Mouse (Mus musculus) mouse embryonic stem cell (cell line): ENCODE data around the gene Zfp978.
"Not testable (repeated sequence)": the region's sequence is repeated elsewhere in the genome, so short reads cannot be mapped to it uniquely, and the experiment has no call there.

ENCODE experiments used
- in situ Hi-C, 2 experiments: fragments of 300-500 bp; cut with MboI; formaldehyde crosslinking; loops; 1 replicate in 1 of 2; 3 replicates in 1 of 2; pipeline ENCODE4 v1.14.3; 2019 to 2020; ENCODE audit warnings: low sequenced_read_pairs in 2 of 2, low pct_unique_long_range_greater_than_20kb in 1 of 2, mixed read lengths in 1 of 2; ENCODE audit not compliant: unreplicated experiment in 1 of 2

The Zfp978 gene

GRCm38 (mm10) chr4:147361003-147361402 is at the start of gene Zfp978:
Gene Zfp978, plus strand, starts transcription at chr4:147361303.
- in situ Hi-C loops: not testable (repeated sequence)

- in situ Hi-C loops: loop anchor here (25.0 kb wide), 2 partner anchors 177 to 1798 kb away; no protein-coding TSS in a partner anchor
Observed at GRCm38 (mm10) chr4:147335036-147335690, 25.9 kb upstream of the Zfp978 start.

GRCm38 (mm10) chr4:147335691-147336367 is 25.3 kb upstream of the Zfp978 start:
- in situ Hi-C loops: loop anchor here (25.0 kb wide), 2 partner anchors 176 to 1799 kb away; no protein-coding TSS in a partner anchor

- in situ Hi-C loops: loop anchor here (25.0 kb wide), 2 partner anchors 176 to 1799 kb away; no protein-coding TSS in a partner anchor
Observed at GRCm38 (mm10) chr4:147336368-147337195, 24.5 kb upstream of the Zfp978 start.

GRCm38 (mm10) chr4:147337520-147337919 is 23.6 kb upstream of the Zfp978 start:
- in situ Hi-C loops: loop anchor here (25.0 kb wide), 2 partner anchors 175 to 1800 kb away; no protein-coding TSS in a partner anchor

- in situ Hi-C loops: loop anchor here (25.0 kb wide), 2 partner anchors 174 to 1801 kb away; no protein-coding TSS in a partner anchor
Observed at GRCm38 (mm10) chr4:147338032-147338610, 23.0 kb upstream of the Zfp978 start.

GRCm38 (mm10) chr4:147338706-147339105 is 22.4 kb upstream of the Zfp978 start:
- in situ Hi-C loops: loop anchor here (25.0 kb wide), 2 partner anchors 174 to 1801 kb away; no protein-coding TSS in a partner anchor

GRCm38 (mm10) chr4:147339601-147340219 is 21.4 kb upstream of the Zfp978 start:
- in situ Hi-C loops: loop anchor here (25.0 kb wide), 2 partner anchors 173 to 1802 kb away; no protein-coding TSS in a partner anchor

- in situ Hi-C loops: loop anchor here (25.0 kb wide), 2 partner anchors 172 to 1803 kb away; no protein-coding TSS in a partner anchor
Observed at GRCm38 (mm10) chr4:147340236-147340635, 20.9 kb upstream of the Zfp978 start.

GRCm38 (mm10) chr4:147340876-147341275 is 20.2 kb upstream of the Zfp978 start:
- in situ Hi-C loops: loop anchor here (25.0 kb wide), 2 partner anchors 171 to 1804 kb away; no protein-coding TSS in a partner anchor

- in situ Hi-C loops: loop anchor here (25.0 kb wide), 2 partner anchors 169 to 1806 kb away; no protein-coding TSS in a partner anchor
Observed at GRCm38 (mm10) chr4:147343042-147343908, 17.8 kb upstream of the Zfp978 start.

- in situ Hi-C loops: loop anchor here (25.0 kb wide), 2 partner anchors 167 to 1808 kb away; no protein-coding TSS in a partner anchor
Observed at GRCm38 (mm10) chr4:147345061-147345554, 16.0 kb upstream of the Zfp978 start.

GRCm38 (mm10) chr4:147346361-147347035 is 14.6 kb upstream of the Zfp978 start:
- in situ Hi-C loops: loop anchor here (25.0 kb wide), 2 partner anchors 166 to 1809 kb away; no protein-coding TSS in a partner anchor

GRCm38 (mm10) chr4:147347300-147347699 is 13.8 kb upstream of the Zfp978 start:
- in situ Hi-C loops: loop anchor here (25.0 kb wide), 2 partner anchors 165 to 1810 kb away; no protein-coding TSS in a partner anchor

- in situ Hi-C loops: loop anchor here (25.0 kb wide), 2 partner anchors 164 to 1811 kb away; no protein-coding TSS in a partner anchor
Observed at GRCm38 (mm10) chr4:147347880-147348279, 13.2 kb upstream of the Zfp978 start.

- in situ Hi-C loops: loop anchor here (25.0 kb wide), 2 partner anchors 164 to 1811 kb away; no protein-coding TSS in a partner anchor
Observed at GRCm38 (mm10) chr4:147348401-147348800, 12.7 kb upstream of the Zfp978 start.
